Mouse (Mus musculus) CH12F3 (cell line): ENCODE results near the gene Snx30.

Experiments
- in situ Hi-C: fragments of 300-500 bp; cut with MboI; formaldehyde crosslinking; loops from 2 replicates; pipeline ENCODE4 v1.14.3; 2020; ENCODE audit warnings: low sequenced_read_pairs

Snx30 gene

DNA sequence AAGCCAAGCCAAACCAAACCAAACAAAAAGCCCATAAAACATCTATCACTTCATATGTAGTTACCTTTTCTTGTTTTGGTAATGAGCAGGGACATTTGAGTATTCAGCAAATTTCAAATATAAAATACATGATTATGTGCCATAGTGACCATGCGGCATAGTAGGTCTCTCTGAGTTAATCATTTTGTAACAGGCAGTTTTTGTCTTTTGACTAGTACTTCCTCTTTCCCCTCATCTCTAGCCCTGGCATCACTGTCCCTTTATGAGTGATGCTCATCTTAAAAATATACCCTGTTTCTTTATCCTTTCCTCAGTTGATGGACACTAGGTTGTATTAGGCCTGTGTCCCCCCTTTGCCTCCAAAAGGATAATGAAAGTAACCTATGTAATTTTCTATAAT, 15.9 kb downstream of the Snx30 start:
- in situ Hi-C loops = no loop called here

DNA sequence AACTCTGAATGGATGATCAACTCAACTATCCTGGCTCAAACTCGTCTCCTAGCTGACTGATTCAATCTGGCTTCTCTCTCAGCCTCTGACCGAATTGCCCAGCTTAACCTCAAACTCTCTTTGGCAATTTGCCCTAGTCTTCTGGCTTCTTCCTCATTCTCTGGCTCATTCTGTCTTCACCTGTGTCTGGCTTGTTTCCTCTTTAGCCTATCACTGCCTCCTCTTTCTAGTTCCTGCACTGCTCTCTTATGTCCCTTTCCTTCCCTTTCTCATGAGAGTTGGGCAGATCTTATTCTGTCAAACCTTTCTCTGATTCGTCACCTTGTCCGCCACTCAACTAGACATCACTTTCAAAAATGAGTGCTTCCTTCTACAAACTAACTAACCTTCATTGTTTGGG, 16.5 kb downstream of the Snx30 start:
- in situ Hi-C loops = no loop called here

DNA sequence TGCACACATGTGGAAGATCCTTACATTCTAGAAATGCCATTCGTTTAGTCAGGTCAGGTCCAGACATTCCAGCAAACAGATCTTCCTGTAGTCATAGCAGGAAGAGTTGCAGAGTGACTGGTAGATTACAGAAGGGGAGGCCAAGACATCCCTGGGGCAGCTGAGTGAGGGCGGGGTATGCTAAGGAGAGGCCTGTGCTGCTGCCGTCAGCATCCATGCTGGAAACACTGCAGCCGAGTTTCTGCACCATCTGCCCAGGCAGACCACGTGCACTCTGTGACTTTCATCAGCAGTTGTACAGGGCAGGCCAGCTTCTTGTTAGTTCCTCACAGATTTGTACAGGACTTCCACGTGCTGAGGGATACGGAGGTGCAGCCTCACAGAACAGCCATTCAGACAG, 17.8 kb downstream of the Snx30 start:
- in situ Hi-C loops = no loop called here

DNA sequence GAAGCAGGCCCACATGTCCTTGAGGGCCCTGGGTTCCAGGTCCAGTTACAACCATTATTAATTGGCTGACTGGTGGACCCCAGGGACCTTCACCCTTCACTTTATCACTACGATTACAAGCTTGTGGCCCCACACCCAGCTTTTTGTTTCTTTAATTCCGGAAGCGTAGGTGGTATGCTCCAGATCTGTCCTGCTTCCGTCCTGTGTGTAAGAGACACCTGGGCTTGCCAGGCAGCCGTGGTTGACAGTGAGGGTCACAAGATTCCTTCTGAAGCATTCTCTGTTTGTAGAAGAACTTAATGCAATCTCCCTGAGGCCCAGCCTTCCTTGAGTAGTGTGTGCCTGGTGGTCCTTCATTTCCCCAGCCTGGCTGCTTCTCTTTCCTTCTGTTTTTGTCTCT, 19.2 kb downstream of the Snx30 start:
- in situ Hi-C loops = no loop called here

DNA sequence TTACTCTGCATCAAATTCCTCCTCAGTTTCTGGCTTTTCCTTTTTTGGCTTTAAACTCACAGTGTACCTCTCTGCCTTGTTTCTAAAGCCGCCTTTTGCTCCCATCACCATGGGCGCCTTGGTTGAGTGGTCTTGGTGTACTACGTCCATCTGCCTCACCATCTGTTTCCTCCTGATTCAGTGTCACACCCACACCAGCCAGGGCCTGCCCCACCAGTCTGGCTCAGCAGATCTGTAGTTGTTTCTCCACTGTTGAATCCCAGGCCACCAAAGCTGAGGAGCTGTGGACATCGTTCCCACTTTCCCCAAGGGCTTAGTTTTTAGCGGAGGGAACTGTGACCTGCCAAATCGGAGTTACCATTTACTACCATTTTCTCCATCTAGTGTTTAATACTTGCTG, 20.0 kb downstream of the Snx30 start:
- in situ Hi-C loops = no loop called here

DNA sequence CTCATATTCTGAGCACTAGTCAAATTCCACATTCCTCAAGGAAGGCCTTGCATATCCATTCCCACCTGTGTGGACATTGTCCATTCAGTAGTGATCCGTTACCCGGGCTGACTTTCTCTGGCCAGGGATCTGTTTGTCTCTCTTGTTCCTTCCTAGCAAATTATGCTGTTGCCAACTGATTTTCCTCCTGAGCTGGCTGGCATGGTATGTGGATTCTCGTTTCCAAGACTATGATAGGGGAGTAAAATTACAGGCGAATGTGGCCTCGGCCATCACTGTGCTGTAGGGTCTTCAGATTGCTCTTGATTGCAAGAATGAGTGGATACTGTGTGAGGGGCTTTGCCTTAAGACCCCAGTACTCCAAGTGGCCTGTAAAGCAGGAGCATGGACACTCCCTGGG, 20.7 kb downstream of the Snx30 start:
- in situ Hi-C loops = no loop called here

DNA sequence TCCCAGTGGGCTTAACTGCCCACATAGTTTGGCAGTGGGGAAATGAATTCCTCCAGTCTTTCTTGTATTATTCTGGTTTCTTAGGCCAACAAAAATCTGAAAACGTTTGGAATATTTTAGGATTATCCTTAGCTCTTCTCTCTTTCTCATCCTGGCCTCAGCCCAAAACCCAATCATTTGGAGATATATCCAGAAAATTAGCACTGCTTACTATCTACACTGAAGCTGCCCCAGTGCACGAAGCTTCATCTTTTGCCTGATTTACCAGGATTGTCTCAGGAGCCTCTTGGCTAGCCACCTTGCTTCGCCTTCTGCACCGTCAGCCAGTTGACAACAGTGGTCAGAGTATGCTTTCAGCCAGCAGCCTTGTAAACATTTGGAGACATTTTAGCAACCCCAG, 23.4 kb downstream of the Snx30 start:
- in situ Hi-C loops = no loop called here

DNA sequence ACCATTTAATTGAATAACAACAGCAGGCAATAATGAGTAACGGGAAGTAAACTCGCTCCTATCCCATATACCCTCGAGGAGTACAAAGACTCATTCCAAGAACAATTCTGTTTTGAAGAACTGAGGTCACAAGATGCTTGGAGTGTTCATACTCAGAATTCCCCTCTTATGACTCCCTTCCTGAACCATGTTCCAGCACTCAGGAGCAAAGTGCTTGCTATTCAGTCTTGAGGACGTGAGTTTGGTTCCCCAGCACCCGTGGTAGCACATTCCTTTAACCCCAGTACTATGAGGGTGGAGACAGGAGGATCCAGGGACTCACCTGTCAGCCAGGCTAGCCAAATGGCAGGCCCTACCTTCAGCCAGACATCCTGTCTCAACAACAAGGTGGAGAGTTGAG, 25.4 kb downstream of the Snx30 start:
- in situ Hi-C loops = no loop called here

DNA sequence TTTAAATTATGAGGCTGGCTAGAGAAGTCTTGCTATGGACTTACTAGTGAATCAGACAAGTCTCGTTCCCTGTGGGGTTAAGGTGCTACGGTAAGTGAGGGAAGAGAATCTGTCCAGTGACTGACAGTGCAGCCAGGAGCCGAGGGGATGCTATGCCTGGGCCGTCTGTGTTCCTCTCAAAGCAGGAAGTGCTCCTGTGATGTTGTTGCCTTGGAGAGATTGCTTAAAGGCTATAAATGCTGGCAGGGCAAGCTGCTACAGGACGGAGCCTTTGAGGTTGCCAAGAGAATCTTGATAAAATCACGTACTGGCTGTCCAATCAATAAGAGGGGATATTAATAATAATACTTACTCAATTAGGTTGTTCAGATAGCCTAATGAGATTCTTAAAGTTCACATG, 27.2 kb downstream of the Snx30 start:
- in situ Hi-C loops = no loop called here

DNA sequence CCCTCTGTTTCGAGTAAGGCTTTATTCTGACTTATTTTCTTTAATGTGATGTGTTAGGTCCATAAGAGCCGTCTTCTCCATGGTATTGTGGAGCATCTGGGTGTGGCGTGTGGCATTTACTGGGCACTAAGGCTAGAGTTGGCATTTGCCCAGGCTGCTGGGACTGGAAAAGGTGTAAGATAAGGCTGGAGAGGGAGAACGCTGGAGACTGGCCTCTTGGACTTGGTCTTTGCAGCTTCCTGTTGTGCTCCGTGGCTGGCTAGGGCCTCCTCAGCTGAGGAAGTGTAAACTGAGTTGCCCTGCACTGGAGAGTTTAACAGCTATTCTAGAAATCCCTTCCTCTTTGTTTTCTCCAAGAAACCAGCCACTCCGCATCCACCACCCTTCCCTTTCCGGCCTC, 32.0 kb downstream of the Snx30 start:
- in situ Hi-C loops = no loop called here

DNA sequence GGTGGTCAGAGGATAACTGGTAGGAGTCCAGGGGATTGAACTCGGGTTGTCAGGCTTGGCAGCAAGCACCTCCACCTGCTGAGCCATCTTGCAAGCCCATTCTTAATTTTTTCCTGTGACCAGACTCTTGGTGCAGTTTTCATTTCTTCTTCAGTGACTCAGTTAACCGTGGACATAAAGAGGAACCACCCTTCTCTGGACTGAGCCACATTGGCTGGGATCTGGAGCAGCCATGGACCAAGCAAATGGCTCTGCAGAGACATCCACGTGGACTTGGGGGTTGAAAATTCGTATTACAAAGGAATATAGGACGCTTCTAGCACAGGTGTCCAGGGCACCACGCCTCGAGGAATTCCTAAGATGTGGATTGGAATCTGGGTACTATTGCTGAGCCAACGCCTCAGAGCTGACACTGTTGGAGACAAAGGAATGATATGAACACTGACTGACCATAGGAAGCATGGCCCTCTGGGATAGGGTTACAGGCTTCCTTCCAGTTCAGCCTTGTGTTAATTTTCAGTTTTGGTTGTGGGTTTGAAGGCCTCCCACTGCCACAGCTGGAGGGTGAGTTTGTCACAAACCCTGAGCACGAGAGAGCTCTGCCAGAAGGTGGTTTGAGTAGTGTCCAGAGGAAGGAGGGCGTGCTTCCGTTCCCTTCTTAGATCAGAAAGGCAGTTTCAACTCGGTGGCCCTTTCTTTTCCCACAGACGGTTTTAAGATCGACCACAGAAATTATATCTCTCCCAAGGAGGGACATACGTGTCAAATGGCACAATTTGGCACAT, 39.0 kb downstream of the Snx30 start:
- in situ Hi-C loops = no loop called here

DNA sequence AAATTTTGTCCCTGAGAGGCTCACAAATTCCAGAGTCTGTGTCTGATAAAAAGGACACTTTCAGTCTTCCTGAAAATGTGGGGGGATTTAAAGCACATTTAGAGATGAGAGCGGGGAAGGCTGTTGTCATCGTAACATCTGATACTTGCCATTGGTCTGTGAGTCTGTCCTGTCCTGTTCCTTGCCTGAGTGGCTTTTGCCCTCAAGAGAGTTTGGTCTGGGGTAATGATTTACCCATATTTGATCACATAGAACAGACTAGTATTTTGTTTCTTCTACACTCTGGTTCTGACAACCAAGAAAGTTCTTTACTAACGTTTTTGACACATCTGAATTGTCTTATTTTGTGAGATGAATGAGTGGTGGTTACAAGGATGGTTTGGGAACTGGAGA, 39.6 kb downstream of the Snx30 start:
- in situ Hi-C loops = no loop called here

DNA sequence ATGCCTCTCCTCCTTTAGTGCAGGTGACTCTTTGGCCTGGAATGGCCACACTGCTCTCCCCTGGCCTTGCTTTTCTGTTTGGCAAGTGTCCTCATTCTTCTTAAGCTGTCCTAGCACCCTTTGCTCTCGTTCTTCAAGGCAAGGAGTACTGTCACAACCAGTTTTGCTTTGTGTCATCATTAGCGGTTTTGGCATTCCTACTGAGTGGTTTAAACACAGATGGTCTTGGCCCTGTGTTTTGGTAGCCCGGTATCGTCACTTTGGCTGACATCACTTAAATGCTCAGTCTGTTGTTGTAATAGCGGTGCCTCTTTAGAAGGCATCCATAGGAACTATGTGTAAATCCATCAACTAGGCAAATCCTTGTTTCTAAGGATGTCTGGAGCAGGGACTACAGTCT, 41.8 kb downstream of the Snx30 start:
- in situ Hi-C loops = no loop called here

DNA sequence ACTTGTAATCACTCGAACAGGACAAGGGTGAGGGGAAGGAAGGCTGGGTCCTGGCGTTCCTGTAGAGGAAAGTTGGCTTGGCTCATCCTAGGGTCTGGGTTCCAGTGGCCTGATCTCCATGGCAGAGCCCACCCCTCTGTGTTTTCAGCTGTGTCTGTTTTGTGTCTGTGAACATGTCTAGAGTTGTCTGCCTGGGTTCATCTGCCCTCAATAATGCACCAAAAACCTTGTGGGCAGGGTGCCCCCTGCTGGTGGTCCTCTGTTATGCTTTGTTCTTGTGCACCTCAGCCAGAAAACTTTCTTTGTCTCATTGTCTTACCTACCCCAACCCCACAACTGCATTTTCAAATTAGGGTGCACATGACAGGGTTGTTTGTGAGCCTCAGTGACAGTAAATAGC, 44.5 kb downstream of the Snx30 start:
- in situ Hi-C loops = loop anchor here (5.0 to 25.0 kb wide), 2 partner anchors 58 to 238 kb away; no protein-coding TSS in a partner anchor

DNA sequence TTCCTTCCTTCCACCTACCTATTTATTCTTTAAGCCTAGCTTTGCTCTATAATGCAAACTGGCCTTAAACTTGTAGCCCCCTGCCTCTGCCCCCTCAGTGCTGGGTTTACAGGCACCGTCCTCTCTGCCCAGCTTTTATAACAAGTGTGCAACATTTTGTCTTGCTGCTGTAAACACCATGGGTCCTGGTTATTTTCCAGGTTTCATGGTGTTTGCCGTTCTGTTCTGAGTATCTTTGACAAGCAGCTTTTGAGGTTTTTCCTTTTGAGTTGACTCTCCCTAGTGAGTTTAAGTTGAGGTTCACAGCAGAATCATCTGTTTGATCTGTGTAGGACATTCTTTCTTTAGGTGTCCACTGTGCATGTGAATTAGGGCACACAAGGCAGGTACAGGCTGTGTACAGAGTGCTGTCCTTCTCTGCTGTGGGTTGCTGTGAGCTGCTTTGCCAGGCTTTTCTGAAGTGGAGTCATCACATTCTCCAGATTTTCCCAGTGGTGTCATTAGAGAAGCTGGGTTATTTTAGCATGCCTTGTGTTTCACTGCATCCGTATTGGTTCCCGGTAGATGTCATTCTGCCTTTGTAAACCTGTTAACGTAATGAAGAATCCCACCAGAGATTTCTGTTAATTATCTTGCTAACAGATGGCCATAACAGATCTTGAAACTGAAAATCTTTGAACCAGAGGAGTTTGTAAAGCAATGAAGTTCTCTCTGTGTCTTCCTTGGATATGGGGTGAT, 45.4 kb downstream of the Snx30 start:
- in situ Hi-C loops = loop anchor here (5.0 to 25.0 kb wide), 2 partner anchors 59 to 239 kb away; no protein-coding TSS in a partner anchor

DNA sequence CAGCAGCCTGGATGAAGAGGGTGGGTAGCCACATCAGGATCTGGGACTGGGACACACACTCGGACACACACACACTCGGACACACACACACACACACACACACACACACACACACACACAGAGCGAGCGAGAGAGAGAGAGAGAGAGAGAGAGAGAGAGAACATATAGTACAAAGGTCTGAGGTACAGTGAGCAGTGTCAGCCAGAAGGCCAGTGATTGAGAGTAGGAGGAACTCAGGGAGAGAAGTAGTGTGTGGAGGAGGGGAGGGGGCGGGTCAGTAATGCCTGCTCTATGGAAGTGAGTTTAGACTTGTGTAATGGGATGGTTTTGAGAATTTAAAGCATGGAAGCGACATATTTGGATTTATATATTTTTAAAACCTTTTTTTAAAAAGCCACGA, 47.5 kb downstream of the Snx30 start:
- in situ Hi-C loops = loop anchor here (5.0 to 25.0 kb wide), 2 partner anchors 61 to 241 kb away; no protein-coding TSS in a partner anchor

DNA sequence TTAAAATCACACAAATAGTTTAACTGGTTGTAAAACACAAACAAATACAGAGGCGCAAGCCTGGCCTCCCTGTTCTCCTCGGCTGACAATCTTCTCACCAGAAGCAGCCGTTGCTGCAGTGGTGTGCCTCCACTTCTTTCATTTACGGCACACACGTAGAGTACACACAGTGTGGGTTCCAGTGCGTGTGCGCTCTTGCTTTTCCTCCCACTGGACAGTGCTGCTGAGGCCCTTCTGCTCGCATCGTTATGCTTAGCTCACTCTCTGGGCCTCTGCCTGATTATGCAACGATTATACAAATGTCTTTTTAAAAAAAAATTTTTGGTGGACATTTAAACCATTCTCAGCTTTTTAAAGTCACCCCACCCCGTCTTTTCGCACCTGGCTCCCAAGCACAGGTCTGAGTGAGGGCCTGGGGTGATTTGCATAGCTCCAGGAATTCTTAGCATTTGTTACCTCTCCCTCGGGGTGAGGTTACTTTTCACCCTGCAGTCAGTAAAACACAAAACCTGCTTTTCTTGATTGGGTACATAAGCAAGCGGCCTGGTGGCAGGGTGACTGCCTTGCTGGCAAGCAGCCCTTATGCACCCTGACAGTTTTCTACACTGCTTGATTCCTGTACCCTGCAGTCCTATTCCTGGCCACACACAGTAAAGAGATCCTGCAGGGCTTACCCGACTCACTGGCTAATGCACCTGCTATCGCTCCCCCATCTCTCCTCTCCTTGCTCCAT, 54.2 kb downstream of the Snx30 start:
- in situ Hi-C loops = loop anchor here (25.0 kb wide), 1 partner anchor 248 kb away; no protein-coding TSS in a partner anchor

DNA sequence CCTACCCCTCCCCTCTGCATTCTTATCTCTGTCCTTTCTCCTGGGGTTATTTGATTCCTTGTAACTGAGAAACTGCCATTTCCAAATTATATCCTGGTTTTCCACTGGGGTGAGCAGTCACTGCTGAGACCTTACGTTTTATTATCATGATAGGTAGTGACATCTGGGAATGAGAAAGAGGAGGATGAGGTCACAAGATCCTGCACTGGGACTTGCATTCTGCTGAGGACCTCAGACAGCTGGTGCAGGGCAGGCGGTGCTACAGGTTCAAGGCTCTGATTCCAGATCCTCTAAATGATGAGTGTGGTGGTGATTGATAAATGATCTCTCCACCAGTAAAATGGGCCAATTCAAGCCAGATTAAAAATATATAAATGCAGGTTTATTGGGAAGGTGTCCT, 54.8 kb downstream of the Snx30 start:
- in situ Hi-C loops = loop anchor here (25.0 kb wide), 1 partner anchor 248 kb away; no protein-coding TSS in a partner anchor

DNA sequence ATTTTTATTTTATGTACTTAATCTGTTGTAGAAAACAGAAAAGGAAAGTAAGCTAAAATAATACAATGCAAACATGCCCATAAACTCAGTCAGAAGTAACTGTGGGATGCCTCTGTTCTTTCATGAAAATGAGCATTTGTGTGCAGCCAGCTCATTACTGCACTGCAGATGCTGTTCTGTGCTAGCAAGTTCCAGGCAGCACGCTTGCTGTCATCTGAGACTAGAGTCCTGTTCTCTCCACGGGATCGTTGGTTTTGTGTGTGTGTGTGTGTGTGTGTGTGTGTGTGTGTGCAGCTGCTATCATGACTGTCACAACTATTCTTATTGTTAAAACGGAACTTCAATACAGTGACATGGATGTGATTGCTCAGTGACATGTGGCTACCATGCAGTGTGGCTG, 56.2 kb downstream of the Snx30 start:
- in situ Hi-C loops = loop anchor here (25.0 kb wide), 1 partner anchor 250 kb away; no protein-coding TSS in a partner anchor

DNA sequence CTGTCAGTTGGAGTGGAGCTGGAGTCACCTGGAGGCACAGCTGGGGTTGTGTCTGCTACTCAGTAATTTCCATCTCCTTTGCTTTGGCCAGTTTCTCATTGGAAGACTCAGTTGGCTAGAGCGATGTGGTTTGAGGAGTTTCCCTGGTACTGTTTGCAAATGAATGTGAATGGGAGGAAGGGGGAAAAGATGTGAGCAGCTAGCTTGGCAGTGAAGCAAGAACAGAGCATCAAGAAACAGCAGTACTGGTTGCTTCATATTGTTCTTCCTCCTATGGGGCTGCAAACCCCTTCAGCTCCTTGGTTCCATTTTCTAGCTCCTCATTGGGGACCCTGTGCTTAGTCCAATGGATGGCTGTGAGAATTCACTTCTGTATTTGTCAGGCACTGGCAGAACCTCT, 56.7 kb downstream of the Snx30 start:
- in situ Hi-C loops = loop anchor here (25.0 kb wide), 1 partner anchor 250 kb away; no protein-coding TSS in a partner anchor

DNA sequence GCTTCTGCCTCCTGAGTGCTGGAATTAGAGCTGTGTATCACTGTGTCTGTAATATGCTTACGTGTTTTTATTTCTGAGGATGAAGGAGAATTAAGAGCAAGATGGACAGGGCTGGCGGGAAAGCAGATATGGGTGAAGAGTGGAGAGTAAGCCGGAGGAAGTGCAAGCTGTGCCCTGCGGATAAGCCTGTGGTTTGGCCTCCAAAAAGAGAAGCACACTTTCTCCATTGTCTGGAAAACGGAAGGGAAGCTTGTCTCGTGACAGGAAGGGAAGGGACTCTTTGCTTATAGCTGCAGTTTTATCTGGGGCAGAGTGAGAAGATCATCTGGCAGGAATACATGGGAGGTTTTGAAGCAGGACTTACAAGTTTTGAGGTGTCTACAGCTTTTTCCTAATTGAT, 58.2 kb downstream of the Snx30 start:
- in situ Hi-C loops = loop anchor here (25.0 kb wide), 1 partner anchor 252 kb away; no protein-coding TSS in a partner anchor
